Mouse (Mus musculus): ENCODE measurements around the gene Aknad1. TPM values are rescaled to one million over a fixed set of nuclear protein-coding genes. Genes with fewer than 3 reads are reported as not detected.

The Aknad1 gene
- polyA plus RNA-seq, 1 experiment from 2014 or later: 1.2 TPM

GRCm38 (mm10) chr3:108767416-108767815, 28.0 kb downstream of the Aknad1 start:
- H3K36me3 ChIP-seq: no peaks in the 10 kb centered on the region
- WGBS: 64% methylated on average over 10 of the region's 10 CpGs
- no peak overlapping the region for H3K9ac ChIP-seq
- H3K4me2 ChIP-seq (replicated peaks): no peak overlapping the region
- no peak overlapping the region for H3K27ac ChIP-seq (replicated peaks)
- ATAC-seq (ENCODE audit: insufficient number of reproducible peaks, low FRiP score, low TSS enrichment, low read depth): no peak
- no peak overlapping the region for H3K4me3 ChIP-seq (replicated peaks)
- no peaks in the 10 kb centered on the region for H3K27me3 ChIP-seq
- peaks cover 46% of the 10 kb centered on the region for H3K4me1 ChIP-seq
- no peaks in the 10 kb centered on the region for H3K9me3 ChIP-seq (replicated peaks)

GRCm38 (mm10) chr3:108769547-108769946, 30.1 kb downstream of the Aknad1 start:
- Histone ChIP-seq H3K4me2 (replicated peaks) (no peak overlapping the region), H3K36me3 (no peaks in the 10 kb centered on the region), H3K27ac (replicated peaks) (no peak overlapping the region), H3K27me3 (no peaks in the 10 kb centered on the region), H3K9me3 (replicated peaks) (no peaks in the 10 kb centered on the region), H3K4me1 (peaks cover 28% of the 10 kb centered on the region), H3K9ac (no peak overlapping the region), H3K4me3 (replicated peaks) (no peak overlapping the region)
- 74% methylated on average over 6 of the region's 6 CpGs for WGBS
- ATAC-seq (ENCODE audit: insufficient number of reproducible peaks, low FRiP score, low TSS enrichment, low read depth): no peak

GRCm38 (mm10) chr3:108770725-108771368, 31.4 kb downstream of the Aknad1 start:
- H3K27ac ChIP-seq (replicated peaks): peak overlapping the region; percentile 94

GRCm38 (mm10) chr3:108772211-108772610, 32.8 kb downstream of the Aknad1 start:
- Histone ChIP-seq H3K27ac (replicated peaks) (no peak overlapping the region), H3K4me2 (replicated peaks) (no peak overlapping the region), H3K36me3 (no peaks in the 10 kb centered on the region), H3K4me1 (peaks cover 18% of the 10 kb centered on the region), H3K4me3 (replicated peaks) (no peak overlapping the region), H3K9ac (no peak overlapping the region), H3K27me3 (no peaks in the 10 kb centered on the region), H3K9me3 (replicated peaks) (no peaks in the 10 kb centered on the region)
- 85% methylated on average over 13 of the region's 13 CpGs for WGBS
- ATAC-seq (ENCODE audit: insufficient number of reproducible peaks, low FRiP score, low TSS enrichment, low read depth): no peak

More at GRCm38 (mm10) chr3:108770725-108771368, 31.4 kb downstream of the Aknad1 start:
- WGBS: 11% methylated on average over 6 of the region's 6 CpGs
- H3K4me3 ChIP-seq (replicated peaks): no peak overlapping the region
- no peaks in the 10 kb centered on the region for H3K27me3 ChIP-seq
- H3K9me3 ChIP-seq (replicated peaks): no peaks in the 10 kb centered on the region
- peak; percentile 87 for ATAC-seq (ENCODE audit: insufficient number of reproducible peaks, low FRiP score, low TSS enrichment, low read depth)
- no peak overlapping the region for H3K9ac ChIP-seq
- H3K4me2 ChIP-seq (replicated peaks): no peak overlapping the region
- peaks cover 18% of the 10 kb centered on the region for H3K4me1 ChIP-seq
- H3K36me3 ChIP-seq: no peaks in the 10 kb centered on the region

- no peak overlapping the region for H3K4me3 ChIP-seq (replicated peaks)
- H3K27ac ChIP-seq (replicated peaks): no peak overlapping the region
- H3K9me3 ChIP-seq (replicated peaks): no peaks in the 10 kb centered on the region
- H3K9ac ChIP-seq: no peak overlapping the region
- no peaks in the 10 kb centered on the region for H3K27me3 ChIP-seq
- WGBS: 79% methylated on average over 3 of the region's 3 CpGs
- H3K4me2 ChIP-seq (replicated peaks): no peak overlapping the region
- ATAC-seq (ENCODE audit: insufficient number of reproducible peaks, low FRiP score, low TSS enrichment, low read depth): no peak
- peaks cover 18% of the 10 kb centered on the region for H3K4me1 ChIP-seq
- H3K36me3 ChIP-seq: no peaks in the 10 kb centered on the region
Observed at GRCm38 (mm10) chr3:108772811-108773210, 33.4 kb downstream of the Aknad1 start.

GRCm38 (mm10) chr3:108778761-108779540, 39.5 kb downstream of the Aknad1 start:
- ATAC-seq (ENCODE audit: insufficient number of reproducible peaks, low FRiP score, low TSS enrichment, low read depth): no peak
- Histone ChIP-seq H3K27ac (replicated peaks) (peak overlapping the region; percentile 44; the same call in 1 of the 2 replicates), H3K9ac (no peak overlapping the region), H3K27me3 (no peaks in the 10 kb centered on the region), H3K4me3 (replicated peaks) (no peak overlapping the region), H3K4me1 (peaks cover 28% of the 10 kb centered on the region), H3K36me3 (no peaks in the 10 kb centered on the region), H3K9me3 (replicated peaks) (no peaks in the 10 kb centered on the region), H3K4me2 (replicated peaks) (no peak overlapping the region)
- 56% methylated on average over 4 of the region's 4 CpGs for WGBS

- Histone ChIP-seq H3K36me3 (no peaks in the 10 kb centered on the region), H3K4me2 (replicated peaks) (no peak overlapping the region), H3K4me1 (peaks cover 28% of the 10 kb centered on the region), H3K27ac (replicated peaks) (peak overlapping the region; percentile 85), H3K4me3 (replicated peaks) (no peak overlapping the region), H3K9ac (no peak overlapping the region), H3K27me3 (no peaks in the 10 kb centered on the region), H3K9me3 (replicated peaks) (0 out of 2 replicates have a peak, but pooled peaks cover 7% of the 10 kb centered on the region)
- peak; percentile 77; the same call in 1 of the 2 replicates for ATAC-seq (ENCODE audit: insufficient number of reproducible peaks, low FRiP score, low TSS enrichment, low read depth)
- 36% methylated on average over 10 of the region's 10 CpGs for WGBS
Observed at GRCm38 (mm10) chr3:108781238-108781883, 41.9 kb downstream of the Aknad1 start.

GRCm38 (mm10) chr3:108781884-108782270, 42.4 kb downstream of the Aknad1 start:
- Histone ChIP-seq H3K9me3 (replicated peaks) (0 out of 2 replicates have a peak, but pooled peaks cover 7% of the 10 kb centered on the region), H3K4me3 (replicated peaks) (no peak overlapping the region), H3K27ac (replicated peaks) (peak overlapping the region; percentile 85), H3K4me2 (replicated peaks) (no peak overlapping the region), H3K4me1 (peaks cover 28% of the 10 kb centered on the region), H3K36me3 (no peaks in the 10 kb centered on the region), H3K27me3 (no peaks in the 10 kb centered on the region), H3K9ac (no peak overlapping the region)
- no peak for ATAC-seq (ENCODE audit: insufficient number of reproducible peaks, low FRiP score, low TSS enrichment, low read depth)
- WGBS: 38% methylated on average over 5 of the region's 5 CpGs

GRCm38 (mm10) chr3:108782364-108782895, 43.0 kb downstream of the Aknad1 start:
- WGBS: 37% methylated on average over 6 of the region's 6 CpGs
- Histone ChIP-seq H3K4me2 (replicated peaks) (no peak overlapping the region), H3K27me3 (no peaks in the 10 kb centered on the region), H3K4me1 (peaks cover 28% of the 10 kb centered on the region), H3K9me3 (replicated peaks) (0 out of 2 replicates have a peak, but pooled peaks cover 7% of the 10 kb centered on the region), H3K4me3 (replicated peaks) (no peak overlapping the region), H3K9ac (no peak overlapping the region), H3K27ac (replicated peaks) (peak overlapping the region; percentile 79), H3K36me3 (no peaks in the 10 kb centered on the region)
- no peak for ATAC-seq (ENCODE audit: insufficient number of reproducible peaks, low FRiP score, low TSS enrichment, low read depth)

GRCm38 (mm10) chr3:108786520-108786919, 47.1 kb downstream of the Aknad1 start:
- H3K9ac ChIP-seq: no peak overlapping the region
- H3K4me2 ChIP-seq (replicated peaks): no peak overlapping the region
- H3K36me3 ChIP-seq: no peaks in the 10 kb centered on the region
- no peak overlapping the region for H3K27ac ChIP-seq (replicated peaks)
- 0 out of 2 replicates have a peak, but pooled peaks cover 7% of the 10 kb centered on the region for H3K9me3 ChIP-seq (replicated peaks)
- 71% methylated on average over 6 of the region's 6 CpGs for WGBS
- H3K4me1 ChIP-seq: peaks cover 40% of the 10 kb centered on the region
- no peak for ATAC-seq (ENCODE audit: insufficient number of reproducible peaks, low FRiP score, low TSS enrichment, low read depth)
- H3K27me3 ChIP-seq: no peaks in the 10 kb centered on the region
- H3K4me3 ChIP-seq (replicated peaks): no peak overlapping the region
